Mouse (Mus musculus) kidney, postnatal 25 days (tissue): ENCODE data around the gene Cd47.

Experiments used
- DNase-seq, 2 experiments: peaks; one replicate each; pipeline ENCODE4 v3.0.0; 2021; ENCODE audit warnings: mixed read lengths in 2 of 2

Gene Cd47

DNA sequence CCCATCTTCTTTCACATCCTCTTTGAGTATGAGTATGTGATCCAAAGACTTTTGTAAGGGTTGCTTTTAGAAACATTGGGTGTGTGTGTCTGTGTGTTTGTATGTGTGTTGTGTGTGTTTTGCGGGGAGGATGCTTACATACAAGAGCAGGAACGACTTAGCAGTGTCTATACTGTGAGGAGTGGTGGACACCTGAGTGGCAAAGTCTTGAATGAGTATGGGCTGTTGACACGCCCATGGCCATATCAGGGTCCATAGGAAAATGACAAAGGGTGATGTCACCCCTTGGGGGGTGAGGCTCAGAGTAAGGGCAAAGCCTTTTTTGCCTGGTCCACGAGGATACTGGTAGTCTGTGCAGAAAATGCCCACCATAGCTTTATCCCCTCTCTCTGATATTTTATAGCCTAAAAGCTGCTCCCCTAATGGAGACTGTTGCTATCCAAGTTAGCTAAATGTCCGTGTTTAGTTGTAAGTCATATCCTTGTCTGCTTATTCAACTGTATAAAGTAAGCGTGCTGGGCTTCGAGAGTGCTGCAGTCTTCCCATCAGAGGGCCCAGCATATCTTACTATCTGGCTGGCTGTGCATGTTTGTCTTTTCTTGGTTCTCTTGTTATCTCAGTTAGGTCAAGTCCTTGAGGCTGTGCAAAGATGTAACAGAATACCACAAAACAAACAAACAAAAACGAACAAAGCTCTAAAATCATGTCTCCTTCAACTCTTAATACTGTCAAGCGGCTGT lies 76.1 kb downstream of the Cd47 start:
- no peak for DNase-seq

DNA sequence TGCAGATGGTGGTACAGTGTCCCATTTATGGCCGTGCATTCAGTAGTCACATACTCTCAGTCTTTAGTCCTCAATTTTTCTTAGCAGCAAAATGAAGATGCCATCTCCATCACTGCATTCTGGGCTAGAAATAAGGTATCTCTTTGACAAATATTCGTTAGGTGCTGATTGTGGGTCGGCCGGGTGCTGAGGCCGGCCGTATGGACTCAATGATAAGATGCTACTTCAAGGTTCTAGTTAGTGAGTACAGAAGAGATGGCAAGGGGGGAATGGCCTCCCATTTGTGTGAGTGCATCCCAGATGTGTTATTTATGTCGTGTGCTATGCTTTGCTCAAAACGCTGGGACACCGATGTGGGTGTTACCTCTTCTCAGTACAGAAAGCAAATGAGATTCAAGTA lies 76.9 kb downstream of the Cd47 start:
- DNase-seq, result no peak

DNA sequence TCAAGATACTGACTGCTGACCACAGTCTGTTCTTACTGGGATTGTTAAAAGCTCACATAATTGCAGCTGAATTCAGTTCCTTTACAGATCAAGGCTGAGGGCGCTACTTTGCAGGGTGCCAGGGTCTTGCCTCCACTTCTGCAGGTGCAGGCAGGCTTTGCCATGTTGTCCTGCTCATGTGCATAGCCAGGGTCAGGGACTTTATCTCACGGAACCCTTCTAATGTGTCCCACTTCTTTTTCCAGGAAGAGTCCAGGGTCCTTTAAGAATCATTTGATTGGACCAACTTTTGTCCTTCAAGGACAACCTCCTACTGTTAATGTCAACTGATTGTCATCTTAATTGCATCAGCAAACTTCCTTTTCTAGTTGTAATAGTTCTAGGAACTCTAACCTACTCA lies 77.7 kb downstream of the Cd47 start:
- DNase-seq, result no peak

DNA sequence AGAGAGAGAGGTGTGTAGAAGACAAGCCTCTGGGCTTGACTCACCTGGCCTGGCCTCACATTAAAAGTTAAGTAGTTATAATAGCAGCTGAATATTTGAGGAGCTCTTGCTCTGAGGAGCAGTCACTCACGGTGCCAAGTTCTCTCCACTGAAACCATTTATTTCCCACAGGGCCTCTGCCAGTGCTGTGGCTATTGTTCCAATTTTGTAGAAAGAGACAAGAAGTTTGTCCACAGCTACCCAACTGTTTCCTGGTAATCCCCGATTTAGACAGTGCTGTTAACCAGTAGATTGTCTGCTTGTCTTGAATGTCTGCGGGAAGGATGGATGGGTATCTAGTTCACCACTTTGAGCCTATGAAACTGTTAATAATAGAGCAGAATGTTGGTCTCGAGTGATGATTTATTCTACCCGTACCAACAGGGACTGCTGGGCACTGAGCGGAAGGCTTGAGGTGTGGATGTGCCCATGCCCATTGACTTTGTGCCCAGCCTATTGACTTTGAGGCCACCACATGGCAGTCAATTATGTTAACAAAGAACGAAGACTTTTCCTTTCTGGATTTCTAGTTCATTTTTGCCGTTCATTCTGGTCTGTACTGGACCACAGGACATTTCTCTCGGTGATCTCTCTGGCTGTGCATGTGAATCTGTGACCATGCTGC lies 86.2 kb downstream of the Cd47 start:
- no peak for DNase-seq

DNA sequence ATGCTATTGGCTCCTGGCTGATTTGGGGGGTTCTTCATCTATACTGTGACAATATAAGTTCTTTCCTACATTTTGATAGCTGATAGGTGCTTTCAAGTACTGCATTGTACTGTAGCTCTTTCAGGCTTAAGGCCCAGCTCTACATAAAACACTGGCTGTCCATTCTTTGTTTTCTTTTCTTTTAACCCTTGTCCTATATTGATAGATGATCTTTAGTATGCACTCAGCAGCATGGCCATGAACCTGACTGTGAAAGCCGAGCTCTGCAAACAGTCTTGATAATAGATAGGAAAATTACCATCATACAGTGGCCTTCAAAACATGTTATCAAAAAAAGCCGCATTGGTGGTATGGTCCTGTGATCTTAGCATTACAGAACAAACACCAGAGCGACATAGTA lies 87.0 kb downstream of the Cd47 start:
- DNase-seq, result no peak

DNA sequence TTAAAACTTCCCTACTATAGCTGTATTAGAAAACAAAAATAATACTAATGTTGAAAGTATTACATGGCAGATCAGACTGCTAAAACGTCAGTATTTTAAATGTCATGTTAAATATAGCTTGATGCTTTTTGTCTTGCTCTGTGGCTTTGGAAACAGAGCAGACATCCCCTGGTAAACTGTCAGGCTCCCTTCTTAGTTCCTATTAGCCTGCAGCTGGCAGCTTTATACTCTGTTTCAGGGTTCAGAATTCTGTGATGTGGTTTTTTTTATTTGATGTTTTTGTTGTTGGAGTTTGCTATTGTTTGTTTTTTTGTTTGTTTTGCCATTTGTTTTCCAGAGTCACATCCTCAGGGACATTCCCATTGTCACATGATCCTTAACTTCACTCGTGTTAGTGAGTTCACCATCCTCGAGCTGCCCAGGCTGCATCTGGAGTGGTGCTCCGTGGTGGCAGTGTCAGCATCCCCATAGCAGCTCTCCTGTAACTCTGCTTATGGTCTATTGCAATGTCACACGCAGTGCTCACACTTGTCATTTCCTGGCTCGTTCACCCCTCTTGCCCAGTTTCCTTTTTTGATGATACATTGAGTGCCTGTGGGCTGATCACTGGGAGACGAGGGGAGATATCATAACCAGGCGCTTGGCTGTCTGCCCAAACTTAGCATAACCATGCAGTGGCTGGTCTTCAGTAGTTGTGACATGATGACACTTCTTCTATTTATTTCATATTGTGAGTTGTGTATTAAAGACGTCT lies 87.7 kb downstream of the Cd47 start:
- no peak for DNase-seq

DNA sequence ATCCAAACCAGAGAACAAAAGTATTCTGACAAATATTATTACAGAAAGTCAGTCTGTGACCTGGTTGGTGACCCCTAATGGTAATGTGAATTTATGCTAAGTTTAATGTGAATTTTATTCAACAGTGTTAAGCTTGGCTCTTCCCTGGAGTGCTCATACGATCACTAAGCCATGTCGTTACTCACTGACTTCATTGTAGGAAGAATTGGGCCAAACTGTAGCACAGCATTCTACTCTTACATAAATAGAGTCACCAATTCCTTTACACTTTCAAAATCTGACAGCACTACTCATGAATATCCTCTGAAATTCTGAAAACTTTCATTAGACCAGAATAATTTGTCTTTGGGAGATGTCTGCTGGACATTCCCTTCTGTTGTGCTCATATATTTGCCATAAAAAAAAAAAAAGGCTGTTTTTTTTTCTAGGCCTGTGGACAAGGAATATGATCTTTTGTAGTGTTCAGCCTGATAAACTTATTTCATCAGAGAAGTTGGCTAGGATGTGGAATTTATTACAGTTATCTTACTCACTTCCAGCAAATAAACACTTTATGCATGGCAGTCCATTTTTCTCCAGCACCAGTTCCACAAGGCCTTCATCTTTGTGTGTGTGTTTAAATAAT lies 88.8 kb downstream of the Cd47 start:
- no peak for DNase-seq

DNA sequence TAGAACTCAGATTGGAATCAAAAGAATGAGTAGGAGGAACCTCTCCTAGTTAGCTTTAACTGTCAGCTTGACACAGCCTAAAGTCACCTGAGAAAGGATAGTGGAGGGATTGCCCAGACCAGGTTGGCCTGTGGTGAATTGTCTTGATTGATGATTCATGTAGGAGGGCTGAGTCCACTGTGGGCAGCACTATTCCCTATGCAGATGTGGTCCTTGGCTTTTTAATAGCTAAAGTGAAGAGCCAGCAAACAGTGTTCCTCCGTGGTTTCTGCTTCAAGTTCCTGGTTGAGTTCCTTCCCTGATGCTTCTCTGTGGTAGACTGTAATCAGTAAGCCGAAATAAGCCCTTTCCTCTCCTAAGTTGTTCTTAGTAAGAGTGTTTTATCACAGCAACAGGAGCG lies 91.9 kb downstream of the Cd47 start:
- no peak for DNase-seq

DNA sequence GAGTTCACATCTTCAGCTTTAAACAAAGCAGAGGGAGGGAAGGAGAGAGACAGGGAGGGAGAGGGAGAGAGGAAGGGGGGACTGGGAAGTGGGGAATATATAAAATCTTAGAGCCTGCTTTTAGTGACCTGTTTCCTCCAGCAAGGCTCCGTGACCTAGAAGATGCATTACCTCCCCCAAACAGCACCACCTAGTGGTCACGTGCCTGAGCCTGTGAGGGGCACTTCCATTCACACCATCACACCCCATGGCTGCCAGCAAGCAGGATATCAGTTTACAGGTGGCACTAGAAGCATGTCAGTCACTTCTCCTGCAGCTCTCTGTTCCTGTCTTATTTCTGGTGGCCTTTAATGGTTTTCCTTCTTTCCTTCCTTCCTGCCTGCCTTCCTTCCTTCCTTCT lies 92.6 kb downstream of the Cd47 start:
- DNase-seq, result peak; percentile 20 to 43

DNA sequence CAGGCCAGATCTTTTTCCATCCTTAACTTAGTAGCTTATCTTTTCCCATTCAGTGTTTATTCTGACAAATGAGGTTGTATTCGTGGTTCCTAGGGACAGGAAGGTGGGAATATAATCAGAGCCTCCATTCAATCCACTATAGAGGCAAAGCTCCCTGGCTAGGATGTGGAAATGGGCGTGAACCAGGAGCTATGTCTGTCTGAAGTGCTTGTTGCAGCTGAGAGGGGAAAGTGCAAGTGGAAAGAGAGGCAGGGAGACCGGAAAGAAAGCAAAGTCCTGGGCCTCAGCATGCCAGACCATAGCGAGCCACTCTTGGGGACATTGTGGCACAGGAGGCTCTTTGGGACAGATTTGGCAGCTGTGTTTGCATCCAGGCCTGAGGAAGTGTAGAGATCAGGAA lies 94.3 kb downstream of the Cd47 start:
- DNase-seq, result no peak

DNA sequence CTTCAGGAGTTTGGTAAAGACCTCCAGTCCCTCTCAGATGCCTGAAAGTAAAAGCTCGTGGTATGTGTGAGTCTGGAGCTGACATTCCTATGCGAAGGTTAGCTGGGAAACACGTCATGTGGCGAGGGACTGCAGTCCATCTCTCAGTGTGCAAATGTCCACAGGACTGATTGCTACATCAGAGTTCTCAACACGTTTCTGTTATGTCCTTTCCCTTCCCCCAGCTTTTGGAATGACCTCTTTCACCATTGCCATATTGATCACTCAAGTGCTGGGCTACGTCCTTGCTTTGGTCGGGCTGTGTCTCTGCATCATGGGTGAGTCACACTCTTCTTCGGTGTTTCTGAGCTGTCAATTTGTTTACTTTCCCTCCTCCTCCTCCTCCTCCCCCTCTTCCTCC lies 95.8 kb downstream of the Cd47 start:
- no peak for DNase-seq

DNA sequence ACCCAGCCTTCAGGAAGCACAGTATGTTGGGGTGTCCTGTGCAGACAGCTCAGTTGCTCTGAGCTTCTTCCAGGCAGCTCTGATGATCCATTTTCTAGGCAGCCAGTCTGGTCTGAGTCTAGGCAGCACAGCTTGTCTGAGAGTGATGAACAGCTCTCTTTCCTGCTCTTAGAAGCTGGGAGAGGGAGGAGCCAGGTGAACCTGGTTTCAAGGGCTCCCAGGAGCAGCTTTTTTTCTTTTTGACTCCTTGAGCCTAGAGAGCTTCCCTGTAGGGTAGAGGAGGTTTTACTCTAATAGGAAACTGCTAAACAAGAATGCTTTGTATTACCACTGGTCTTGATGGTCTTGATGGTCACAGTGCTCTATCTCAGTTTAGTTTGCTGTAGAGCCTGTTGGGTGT lies 101.1 kb downstream of the Cd47 start:
- DNase-seq, result no peak

DNA sequence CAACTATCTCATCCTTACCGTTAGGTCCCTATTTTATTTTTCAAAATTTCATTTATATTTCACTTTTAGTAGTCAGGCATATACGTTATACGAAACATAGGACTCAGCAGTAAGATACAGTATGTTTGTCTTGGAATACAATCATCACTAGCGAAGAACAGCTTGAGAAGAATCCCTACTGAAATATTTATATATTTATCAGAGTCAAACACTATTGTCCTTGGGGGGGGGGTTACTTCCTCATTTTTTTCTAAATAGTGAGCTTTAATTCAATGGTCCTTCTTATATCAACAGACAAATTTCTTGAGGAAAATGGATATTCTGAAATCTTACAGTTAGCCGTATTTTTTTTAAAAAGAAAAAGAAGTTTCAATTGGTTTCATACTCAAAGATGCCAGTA lies 101.8 kb downstream of the Cd47 start:
- no peak for DNase-seq

DNA sequence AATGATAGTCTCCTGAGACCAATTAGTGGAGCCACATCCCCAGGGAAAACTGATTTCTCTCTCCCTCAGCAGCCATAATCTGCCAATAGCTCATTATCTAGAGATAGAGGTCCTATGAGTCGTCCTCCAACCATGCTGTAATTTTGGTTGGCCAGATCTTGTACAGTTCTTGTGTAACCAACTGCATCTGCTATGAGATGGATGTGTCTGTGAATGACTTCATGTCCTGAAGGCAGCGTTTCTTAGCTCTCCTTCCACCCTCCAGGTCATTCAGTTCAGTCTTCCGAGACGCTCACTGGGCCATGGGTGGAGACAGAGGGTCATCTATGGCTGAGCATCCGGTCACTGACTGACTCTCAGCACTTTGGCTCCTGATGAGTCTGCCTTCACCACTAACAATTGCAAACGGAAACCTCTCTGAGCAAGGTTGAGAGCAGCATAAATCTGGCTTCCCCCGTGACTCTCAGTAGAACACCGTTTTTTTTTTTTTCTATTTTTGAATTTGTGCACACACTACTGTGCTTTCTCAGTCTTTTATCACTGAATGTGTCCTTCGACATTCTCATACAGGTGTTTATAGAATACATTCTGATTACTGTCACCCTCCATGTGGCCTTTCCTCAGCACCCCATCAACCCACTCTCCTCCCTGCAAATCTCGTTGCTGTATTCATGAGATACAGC lies 104.1 kb downstream of the Cd47 start:
- peak; percentile 10 to 45 for DNase-seq

DNA sequence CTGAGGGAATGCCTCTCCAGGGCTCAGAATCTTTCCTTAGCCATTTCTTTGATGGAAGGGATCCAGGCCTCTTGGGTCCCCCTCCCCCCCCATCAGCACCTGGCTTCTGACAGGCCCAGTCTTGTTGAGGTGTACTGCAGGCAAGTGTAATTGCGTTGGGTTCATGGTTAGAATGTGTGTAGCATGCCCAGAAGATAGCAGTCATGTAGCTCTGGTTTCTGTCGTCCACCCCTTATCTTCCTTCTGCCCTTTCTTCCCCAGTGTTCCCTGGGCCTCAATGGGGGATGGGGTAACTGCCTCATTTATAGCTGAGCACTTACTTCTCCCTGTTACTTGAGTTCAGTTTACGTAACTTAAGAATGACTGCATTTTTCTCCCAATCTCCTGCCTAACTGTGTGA lies 104.7 kb downstream of the Cd47 start:
- DNase-seq, result no peak

DNA sequence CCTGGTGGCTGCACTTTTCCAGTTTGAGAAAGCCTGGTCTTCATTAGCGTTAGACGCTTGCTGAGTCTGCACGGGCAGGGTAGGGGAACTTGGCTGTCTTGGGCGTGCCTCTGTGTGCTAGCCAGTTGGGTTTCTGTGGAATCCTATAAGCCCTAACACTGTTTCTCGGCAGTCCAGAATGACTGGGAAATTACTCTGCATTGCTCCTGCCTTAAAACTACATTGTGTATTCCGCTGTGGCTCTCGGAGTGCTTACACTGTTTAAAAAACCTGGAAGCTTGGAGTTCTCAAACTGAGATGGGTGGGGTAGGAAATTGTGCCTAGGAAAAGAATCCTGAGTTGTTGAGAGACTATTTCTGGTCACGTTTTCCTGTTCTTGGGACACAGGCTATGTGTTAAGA lies 105.3 kb downstream of the Cd47 start:
- no peak for DNase-seq

DNA sequence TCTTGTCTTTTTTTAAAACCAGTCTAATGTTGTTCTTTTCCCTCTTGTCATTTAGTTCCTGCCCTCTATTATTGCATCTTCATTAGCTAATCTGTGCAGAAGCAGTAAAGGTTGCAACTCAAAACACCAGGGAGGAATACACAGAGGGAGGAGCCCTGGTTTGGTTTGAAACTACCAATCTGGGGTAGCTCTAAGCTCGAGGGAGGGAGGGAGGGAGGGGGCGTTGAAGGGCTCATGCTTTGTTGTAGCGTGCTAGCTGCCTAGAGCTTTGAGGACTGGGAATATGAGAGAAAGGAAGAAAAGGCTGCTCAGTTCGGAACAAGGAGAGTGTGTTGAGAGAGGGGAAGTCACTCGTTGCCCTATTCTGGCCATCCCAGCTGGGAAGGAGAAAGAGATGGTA lies 105.7 kb downstream of the Cd47 start:
- DNase-seq, result no peak

DNA sequence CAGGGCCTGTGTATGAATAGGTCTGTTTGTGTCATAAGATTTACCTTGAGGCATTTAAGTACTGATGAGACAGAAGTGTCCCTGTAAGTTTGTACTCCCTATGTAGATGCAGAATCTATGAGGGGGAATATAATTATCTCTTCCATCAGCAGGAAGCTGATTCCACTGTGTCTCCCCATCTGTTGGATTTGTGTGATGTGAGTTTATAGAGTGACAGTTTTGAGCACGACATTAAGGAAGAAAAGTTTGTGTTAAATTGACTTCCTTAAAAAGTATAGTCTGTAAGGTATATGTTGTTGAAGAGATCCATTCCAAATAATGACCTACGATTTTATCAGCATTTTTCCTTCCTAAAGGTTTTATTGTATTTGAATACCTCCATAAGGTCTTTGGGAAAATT lies 106.6 kb downstream of the Cd47 start:
- no peak for DNase-seq

DNA sequence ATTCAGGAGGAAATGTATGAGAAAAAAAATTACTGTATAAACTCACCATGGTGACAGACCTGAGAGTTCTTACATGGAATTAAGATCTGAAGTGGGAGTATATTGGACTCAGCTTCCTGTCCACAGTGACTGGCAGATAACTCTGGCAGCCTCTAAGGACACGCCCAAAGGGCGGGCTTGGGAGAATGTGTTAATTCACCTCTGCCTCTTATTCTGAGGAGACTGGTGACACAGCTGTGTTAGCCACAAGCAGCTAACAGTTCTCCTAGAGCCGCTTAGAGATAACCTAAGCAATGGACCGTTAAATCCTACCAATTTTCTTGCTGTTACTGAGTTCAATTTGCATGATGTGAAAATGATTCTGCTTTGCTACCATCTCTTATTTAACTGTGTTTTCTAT lies 107.0 kb downstream of the Cd47 start:
- DNase-seq, result peak; percentile 21 to 50

DNA sequence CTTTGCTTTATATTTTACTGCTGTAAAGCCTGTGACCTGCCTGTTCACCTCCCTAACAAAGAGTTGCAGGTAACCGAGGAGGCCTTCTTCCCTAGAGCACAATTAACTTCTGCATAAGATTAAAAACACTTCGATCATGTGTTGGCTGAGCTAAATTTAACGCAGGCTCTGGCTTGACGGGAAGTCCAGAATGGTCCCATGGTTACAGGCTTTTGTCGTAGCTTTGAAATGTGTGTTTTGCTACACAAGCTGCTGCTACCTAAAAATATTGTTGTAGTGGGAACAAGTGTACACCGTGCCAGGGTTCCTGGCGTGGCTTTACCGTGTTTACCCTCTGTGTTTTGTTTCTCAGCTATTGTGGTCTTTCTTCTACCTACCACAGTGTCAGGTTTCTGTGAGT lies 109.2 kb downstream of the Cd47 start:
- no peak for DNase-seq

DNA sequence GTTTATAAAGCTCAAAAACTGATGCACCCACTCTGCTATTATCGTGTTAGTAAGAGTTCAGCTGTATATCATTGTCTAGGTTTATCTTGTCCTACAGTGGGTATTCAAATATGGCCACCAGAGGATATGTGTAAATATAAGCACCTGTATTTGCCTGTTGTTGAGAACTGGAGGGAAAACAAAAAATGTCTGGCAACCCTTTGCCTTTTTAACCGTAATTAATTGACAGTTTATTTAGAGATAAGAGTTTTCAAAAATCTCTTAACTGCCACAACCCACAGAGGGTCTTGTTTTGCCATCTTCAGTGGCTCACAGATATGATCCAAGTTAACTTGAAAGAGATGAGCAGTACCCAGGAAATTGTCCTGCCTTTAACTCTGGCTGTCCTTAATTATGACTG lies 113.8 kb downstream of the Cd47 start:
- no peak for DNase-seq

DNA sequence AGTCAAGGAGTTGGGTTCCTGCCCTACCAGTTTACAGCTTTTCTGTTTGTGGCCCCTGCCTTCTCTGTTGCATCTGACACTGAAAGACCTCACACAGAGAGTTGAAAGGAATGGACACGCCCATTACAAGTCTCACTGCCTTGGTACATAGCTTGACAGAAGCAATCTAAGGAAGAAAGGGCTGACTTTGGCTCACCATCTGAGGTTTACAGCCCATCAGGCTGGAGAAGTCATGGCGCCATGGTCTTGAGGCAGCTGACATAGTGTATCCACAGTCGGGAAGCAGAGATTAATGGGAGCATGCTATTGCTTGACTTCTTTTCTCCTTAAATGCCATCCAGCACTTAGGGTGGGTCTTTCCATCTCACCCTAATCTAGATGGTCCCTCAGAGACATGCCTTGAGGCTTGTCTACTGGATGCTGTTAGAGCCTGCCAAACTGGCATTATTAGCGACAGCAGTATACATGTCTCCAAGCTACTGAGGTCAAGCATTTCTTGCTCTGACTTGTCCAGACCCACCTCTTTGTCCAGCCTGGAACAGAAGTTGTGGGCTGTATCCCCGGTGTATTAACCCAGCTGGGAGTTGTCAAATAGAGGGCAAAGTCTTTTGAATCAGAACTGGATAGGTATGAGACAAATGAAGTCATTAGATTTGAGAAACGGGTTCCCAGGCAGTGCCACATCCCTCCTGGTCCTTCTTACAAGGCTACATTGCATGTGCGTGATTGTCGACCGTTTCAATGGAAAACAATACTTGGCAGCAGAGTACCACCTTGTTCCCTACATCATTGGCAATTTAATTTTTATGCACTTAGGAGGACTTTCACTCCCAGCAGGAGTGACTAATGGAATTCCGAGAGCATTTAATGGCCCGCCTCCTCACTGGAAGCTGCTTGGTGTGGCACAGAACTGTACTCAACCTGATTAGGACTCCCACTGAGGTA lies 115.5 kb downstream of the Cd47 start:
- DNase-seq, result no peak
